Mouse (Mus musculus): Measurements from ENCODE around the gene Iqcn. TPM values are rescaled to one million over a fixed set of nuclear protein-coding genes. Genes with fewer than 3 reads are reported as not detected.

The Iqcn gene
- total RNA-seq, 2 experiments from 2014 or later: 0.07 TPM; not detected in 1

GRCm38 (mm10) chr8:70677451-70678080 lies 25.7 kb upstream of the Iqcn start:
- intact Hi-C loops (cut with DNase I): loop anchor here (2.0 kb wide), 1 partner anchor 13 kb away; no protein-coding TSS in a partner anchor
- no peak for DNase-seq

- DNase-seq: peak in 1 of 2 experiments; percentile 11
- intact Hi-C loops (cut with DNase I): no loop called here
Observed at GRCm38 (mm10) chr8:70678679-70679078, 24.6 kb upstream of the Iqcn start.

- no peak for DNase-seq
- intact Hi-C loops (cut with DNase I): no loop called here
Observed at GRCm38 (mm10) chr8:70679404-70679803, 23.9 kb upstream of the Iqcn start.

- peak; percentile 30 to 41 for DNase-seq
- intact Hi-C loops (cut with DNase I): no loop called here
Observed at GRCm38 (mm10) chr8:70680039-70680438, 23.2 kb upstream of the Iqcn start.

GRCm38 (mm10) chr8:70681410-70681809 lies 21.8 kb upstream of the Iqcn start:
- intact Hi-C loops (cut with DNase I): no loop called here
- peak in 1 of 2 experiments; percentile 44 for DNase-seq

- peak; percentile 91 to 93 for DNase-seq
- intact Hi-C loops (cut with DNase I): no loop called here
Observed at GRCm38 (mm10) chr8:70682193-70682592, 21.1 kb upstream of the Iqcn start.

- no peak for DNase-seq
- intact Hi-C loops (cut with DNase I): no loop called here
Observed at GRCm38 (mm10) chr8:70682692-70683091, 20.6 kb upstream of the Iqcn start.

GRCm38 (mm10) chr8:70684291-70684690 lies 19.0 kb upstream of the Iqcn start:
- intact Hi-C loops (cut with DNase I): no loop called here
- no peak for DNase-seq

GRCm38 (mm10) chr8:70687576-70687975 lies 15.7 kb upstream of the Iqcn start:
- intact Hi-C loops (cut with DNase I): no loop called here
- DNase-seq: peak; percentile 90 to 91

GRCm38 (mm10) chr8:70688136-70688535 lies 15.1 kb upstream of the Iqcn start:
- intact Hi-C loops (cut with DNase I): no loop called here
- DNase-seq: no peak

GRCm38 (mm10) chr8:70689892-70690390 lies 13.3 kb upstream of the Iqcn start:
- intact Hi-C loops (cut with DNase I): loop anchor here (2.0 kb wide), 1 partner anchor 13 kb away; no protein-coding TSS in a partner anchor
- peak in 1 of 2 experiments; percentile 36 for DNase-seq

GRCm38 (mm10) chr8:70691230-70691629 lies 12.0 kb upstream of the Iqcn start:
- intact Hi-C loops (cut with DNase I): loop anchor here (2.0 kb wide), 1 partner anchor 14 kb away; no protein-coding TSS in a partner anchor
- DNase-seq: no peak

- DNase-seq: no peak
- intact Hi-C loops (cut with DNase I): loop anchor here (2.0 kb wide), 1 partner anchor 15 kb away; no protein-coding TSS in a partner anchor
Observed at GRCm38 (mm10) chr8:70691727-70692231, 11.5 kb upstream of the Iqcn start.

- intact Hi-C loops (cut with DNase I): no loop called here
- DNase-seq: no peak
Observed at GRCm38 (mm10) chr8:70693636-70694035, 9.6 kb upstream of the Iqcn start.

- DNase-seq: peak; percentile 66 to 68
- intact Hi-C loops (cut with DNase I): no loop called here
Observed at GRCm38 (mm10) chr8:70695318-70696018, 7.8 kb upstream of the Iqcn start.

GRCm38 (mm10) chr8:70696019-70696885 lies 7.0 kb upstream of the Iqcn start:
- DNase-seq: peak; percentile 85 to 88

GRCm38 (mm10) chr8:70696946-70697345 lies 6.3 kb upstream of the Iqcn start:
- intact Hi-C loops (cut with DNase I): no loop called here
- peak in 1 of 2 experiments; percentile 45 for DNase-seq

More at GRCm38 (mm10) chr8:70696019-70696885, 7.0 kb upstream of the Iqcn start:
- intact Hi-C loops (cut with DNase I): no loop called here

- intact Hi-C loops (cut with DNase I): no loop called here
- DNase-seq: peak in 1 of 2 experiments; percentile 29
Observed at GRCm38 (mm10) chr8:70697366-70698250, 5.6 kb upstream of the Iqcn start.

- intact Hi-C loops (cut with DNase I): no loop called here
- peak; percentile 99 to 100 for DNase-seq
Observed at GRCm38 (mm10) chr8:70698310-70699109, 4.7 kb upstream of the Iqcn start, which contains the start of gene Jund. TSS of gene Jund (plus strand) at chr8:70698949.
